Mouse (Mus musculus): ENCODE results near the gene Olfr1126.
"Not testable (repeated sequence)": the region's sequence is repeated elsewhere in the genome, so short reads cannot be mapped to it uniquely, and the experiment has no call there.

Olfr1126 gene

GRCm38 (mm10) chr2:87453662-87454061 is at the start of gene Olfr1126:
Olfr1126 (plus strand) TSS chr2:87453962.
- no peak for DNase-seq

- DNase-seq = no peak
Measured at GRCm38 (mm10) chr2:87416335-87416734, 37.4 kb upstream of the Olfr1126 start, which contains the start of gene Olfr1123. Olfr1123 (plus strand) TSS chr2:87416635.

- DNase-seq = no peak
Measured at GRCm38 (mm10) chr2:87429975-87430374, 23.8 kb upstream of the Olfr1126 start, which contains the start of gene Olfr1124. Olfr1124 (plus strand) TSS chr2:87430275.

DNA sequence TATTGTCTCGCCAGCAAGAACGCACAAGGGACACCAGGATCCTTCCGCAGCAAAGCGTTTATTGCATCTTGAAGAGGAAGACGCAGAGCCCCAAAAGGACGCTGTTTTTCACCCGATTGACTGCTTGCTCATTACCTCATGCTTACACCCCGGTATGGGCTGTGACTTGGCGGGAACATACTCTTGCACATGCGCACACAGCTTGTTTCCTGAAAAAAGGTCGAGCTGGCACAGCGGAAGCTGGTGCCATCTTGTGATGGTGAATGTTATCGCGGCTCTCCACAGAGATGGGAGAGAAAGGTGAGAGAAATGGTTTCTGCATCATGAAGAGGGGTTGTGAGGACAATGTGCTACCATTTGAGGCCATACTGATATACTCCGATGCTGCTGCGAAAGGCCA is 16.0 kb upstream of the Olfr1126 start:
- no peak for DNase-seq

DNA sequence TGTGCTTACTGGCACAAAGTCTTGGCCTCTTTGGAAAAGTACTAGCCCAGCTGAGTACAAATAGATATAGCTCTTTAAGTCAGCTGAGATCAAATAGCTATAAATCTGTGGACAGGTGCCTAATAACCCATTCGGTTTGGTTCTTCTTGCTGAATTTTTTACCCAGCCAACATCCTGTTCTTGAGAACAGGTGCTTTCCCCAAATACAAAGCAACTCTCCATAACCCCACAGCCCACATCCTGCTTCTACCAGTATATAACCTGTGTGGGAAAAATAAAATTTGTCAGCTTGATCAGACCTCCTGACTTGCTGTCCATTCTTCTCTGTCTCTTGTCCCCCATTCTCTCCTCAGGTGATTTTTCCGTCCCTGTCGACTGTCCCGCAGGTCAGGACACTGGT is 8.0 kb downstream of the Olfr1126 start:
- DNase-seq = no peak

- no peak for DNase-seq
Measured at GRCm38 (mm10) chr2:87480207-87480606, 26.4 kb downstream of the Olfr1126 start.

DNA sequence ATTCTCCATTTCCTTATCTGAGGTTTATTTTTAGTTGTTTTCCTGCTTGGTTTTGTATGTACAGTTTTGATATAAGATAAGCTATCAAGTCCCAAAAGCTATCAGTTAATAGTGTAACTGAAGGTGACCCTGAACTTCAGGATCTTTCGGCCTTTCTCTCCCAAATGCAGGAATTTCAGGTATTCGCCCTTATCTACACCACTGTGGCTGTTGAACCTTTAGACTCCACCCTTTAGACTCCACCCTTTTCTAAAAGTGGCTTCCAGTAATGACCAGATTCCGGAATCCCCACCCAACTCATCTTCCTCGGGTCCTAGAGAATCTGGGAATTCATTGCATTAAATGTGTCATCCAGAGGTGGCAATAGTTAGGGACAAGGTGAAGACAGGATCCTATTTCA is 27.4 kb downstream of the Olfr1126 start:
- no peak for DNase-seq

- no peak for DNase-seq
Measured at GRCm38 (mm10) chr2:87482276-87482675, 28.5 kb downstream of the Olfr1126 start.

GRCm38 (mm10) chr2:87496993-87497392 is 43.2 kb downstream of the Olfr1126 start, which contains the start of gene Pramel7:
Pramel7 (minus strand) TSS chr2:87497093.
- not testable (repeated sequence) for DNase-seq

DNA sequence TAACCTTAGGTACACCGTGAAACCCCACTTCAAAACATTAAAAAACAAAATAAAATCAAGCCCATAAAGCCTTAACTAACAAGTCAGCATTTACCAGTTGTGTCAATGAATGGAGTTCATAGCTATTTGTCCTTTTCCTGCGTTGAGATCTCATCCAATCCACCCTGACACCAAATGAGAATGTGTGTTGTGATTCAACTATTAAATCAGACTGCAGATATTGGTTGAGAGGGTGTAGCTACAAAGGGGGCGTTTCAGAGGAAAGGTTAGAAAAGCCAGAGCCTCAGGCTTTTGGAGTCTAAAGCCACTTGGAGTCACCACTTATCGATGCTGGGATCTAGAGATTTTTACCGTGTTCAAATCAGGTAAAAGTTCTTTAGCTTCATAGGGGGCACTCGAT is 52.5 kb downstream of the Olfr1126 start, which contains the start of gene Pramel6:
Gene Pramel6 (plus strand): TSS at position 301 of the 400 bp plus-strand sequence.
- no peak for DNase-seq

All from cerebellum, adult 9-11 months (tissue).